Mouse (Mus musculus): ENCODE measurements around the gene Pde10a. TPM values are rescaled to one million over a fixed set of nuclear protein-coding genes. Genes with fewer than 3 reads are reported as not detected.

Pde10a gene
- polyA plus RNA-seq, 1 experiment, result 1.5 TPM

- Histone ChIP-seq H3K4me1 (ENCODE audit: control insufficient read depth, insufficient read depth, insufficient read length) (peaks cover 9% of the 10 kb centered on the region; the same call in 1 of the 2 replicates), H3K27me3 (ENCODE audit: control insufficient read depth, insufficient read depth, low read length) (peaks cover 26% of the 10 kb centered on the region), H3K36me3 (ENCODE audit: control insufficient read depth, insufficient read depth, low read length) (no peaks in the 10 kb centered on the region), H3K27ac (ENCODE audit: insufficient read depth, low read length) (no peak overlapping the region), H3K4me3 (ENCODE audit: extremely low read depth, insufficient read depth, insufficient read length) (no peak overlapping the region)
- TF ChIP-seq POLR2A (IDR thresholded peaks at IDR 0.05; ENCODE audit: low read depth, low read length), result no peak
- no peak for TF ChIP-seq CTCF (IDR thresholded peaks at IDR 0.05; ENCODE audit: extremely low read depth, insufficient read depth, insufficient read length, insufficient replicate concordance)
- WGBS, result 1% methylated on average over 15 of the region's 15 CpGs
- no peak for DNase-seq (ENCODE audit: low read depth in 1 of 2, low spot score in 2 of 2)
Observed at GRCm38 (mm10) chr17:8799914-8800420, 274.8 kb downstream of the Pde10a start.

- TF ChIP-seq POLR2A (IDR thresholded peaks at IDR 0.05; ENCODE audit: low read depth, low read length) (no peak), CTCF (IDR thresholded peaks at IDR 0.05; ENCODE audit: extremely low read depth, insufficient read depth, insufficient read length, insufficient replicate concordance) (no peak)
- Histone ChIP-seq H3K36me3 (ENCODE audit: control insufficient read depth, insufficient read depth, low read length) (no peaks in the 10 kb centered on the region), H3K4me1 (ENCODE audit: control insufficient read depth, insufficient read depth, insufficient read length) (peaks cover 9% of the 10 kb centered on the region; the same call in 1 of the 2 replicates), H3K27ac (ENCODE audit: insufficient read depth, low read length) (0 out of 2 replicates have a peak overlapping the region, but pooled peaks have one; percentile 4), H3K4me3 (ENCODE audit: extremely low read depth, insufficient read depth, insufficient read length) (peak overlapping the region; percentile 45), H3K27me3 (ENCODE audit: control insufficient read depth, insufficient read depth, low read length) (peaks cover 26% of the 10 kb centered on the region)
- WGBS, result 2% methylated on average over 49 of the region's 53 CpGs
- DNase-seq (ENCODE audit: low read depth in 1 of 2, low spot score in 2 of 2), result no peak
Observed at GRCm38 (mm10) chr17:8800478-8801082, 275.4 kb downstream of the Pde10a start.

- Histone ChIP-seq H3K4me1 (ENCODE audit: control insufficient read depth, insufficient read depth, insufficient read length) (peaks cover 9% of the 10 kb centered on the region; the same call in 1 of the 2 replicates), H3K36me3 (ENCODE audit: control insufficient read depth, insufficient read depth, low read length) (no peaks in the 10 kb centered on the region), H3K27ac (ENCODE audit: insufficient read depth, low read length) (0 out of 2 replicates have a peak overlapping the region, but pooled peaks have one; percentile 6), H3K4me3 (ENCODE audit: extremely low read depth, insufficient read depth, insufficient read length) (peak overlapping the region; percentile 46), H3K27me3 (ENCODE audit: control insufficient read depth, insufficient read depth, low read length) (peaks cover 25% of the 10 kb centered on the region)
- TF ChIP-seq POLR2A (IDR thresholded peaks at IDR 0.05; ENCODE audit: low read depth, low read length) (no peak), CTCF (IDR thresholded peaks at IDR 0.05; ENCODE audit: extremely low read depth, insufficient read depth, insufficient read length, insufficient replicate concordance) (no peak)
- no peak for DNase-seq (ENCODE audit: low read depth in 1 of 2, low spot score in 2 of 2)
- 2% methylated on average over 41 of the region's 72 CpGs for WGBS
Observed at GRCm38 (mm10) chr17:8801083-8801854, 276.1 kb downstream of the Pde10a start.

- Histone ChIP-seq H3K4me3 (ENCODE audit: extremely low read depth, insufficient read depth, insufficient read length) (peak overlapping the region; percentile 46; the same call in 1 of the 2 replicates), H3K27me3 (ENCODE audit: control insufficient read depth, insufficient read depth, low read length) (peaks cover 25% of the 10 kb centered on the region), H3K36me3 (ENCODE audit: control insufficient read depth, insufficient read depth, low read length) (no peaks in the 10 kb centered on the region), H3K4me1 (ENCODE audit: control insufficient read depth, insufficient read depth, insufficient read length) (peaks cover 9% of the 10 kb centered on the region; the same call in 1 of the 2 replicates), H3K27ac (ENCODE audit: insufficient read depth, low read length) (no peak overlapping the region)
- WGBS, result 2% methylated on average over 21 of the region's 31 CpGs
- no peak for TF ChIP-seq POLR2A (IDR thresholded peaks at IDR 0.05; ENCODE audit: low read depth, low read length)
- TF ChIP-seq CTCF (IDR thresholded peaks at IDR 0.05; ENCODE audit: extremely low read depth, insufficient read depth, insufficient read length, insufficient replicate concordance), result no peak
- DNase-seq (ENCODE audit: low read depth in 1 of 2, low spot score in 2 of 2), result no peak
Observed at GRCm38 (mm10) chr17:8801855-8802104, 276.6 kb downstream of the Pde10a start.

GRCm38 (mm10) chr17:8802161-8802888 is 277.2 kb downstream of the Pde10a start:
- Histone ChIP-seq H3K27ac (ENCODE audit: insufficient read depth, low read length) (no peak overlapping the region), H3K4me1 (ENCODE audit: control insufficient read depth, insufficient read depth, insufficient read length) (peaks cover 9% of the 10 kb centered on the region; the same call in 1 of the 2 replicates), H3K4me3 (ENCODE audit: extremely low read depth, insufficient read depth, insufficient read length) (peak overlapping the region; percentile 46; the same call in 1 of the 2 replicates), H3K36me3 (ENCODE audit: control insufficient read depth, insufficient read depth, low read length) (no peaks in the 10 kb centered on the region), H3K27me3 (ENCODE audit: control insufficient read depth, insufficient read depth, low read length) (peaks cover 25% of the 10 kb centered on the region)
- TF ChIP-seq CTCF (IDR thresholded peaks at IDR 0.05; ENCODE audit: extremely low read depth, insufficient read depth, insufficient read length, insufficient replicate concordance), result no peak
- no peak for TF ChIP-seq POLR2A (IDR thresholded peaks at IDR 0.05; ENCODE audit: low read depth, low read length)
- DNase-seq (ENCODE audit: low read depth in 1 of 2, low spot score in 2 of 2), result no peak
- WGBS, result 2% methylated on average over 33 of the region's 33 CpGs

- H3K27me3 ChIP-seq (ENCODE audit: control insufficient read depth, insufficient read depth, low read length), result peaks cover 25% of the 10 kb centered on the region
- H3K36me3 ChIP-seq (ENCODE audit: control insufficient read depth, insufficient read depth, low read length), result no peaks in the 10 kb centered on the region
- WGBS, result 25% methylated on average over 27 of the region's 27 CpGs
- H3K4me3 ChIP-seq (ENCODE audit: extremely low read depth, insufficient read depth, insufficient read length), result no peak overlapping the region
- peaks cover 9% of the 10 kb centered on the region; the same call in 1 of the 2 replicates for H3K4me1 ChIP-seq (ENCODE audit: control insufficient read depth, insufficient read depth, insufficient read length)
- no peak overlapping the region for H3K27ac ChIP-seq (ENCODE audit: insufficient read depth, low read length)
- DNase-seq (ENCODE audit: low read depth in 1 of 2, low spot score in 2 of 2), result no peak
- TF ChIP-seq POLR2A (IDR thresholded peaks at IDR 0.05; ENCODE audit: low read depth, low read length) (no peak), CTCF (IDR thresholded peaks at IDR 0.05; ENCODE audit: extremely low read depth, insufficient read depth, insufficient read length, insufficient replicate concordance) (no peak)
Observed at GRCm38 (mm10) chr17:8802889-8803799, 278.0 kb downstream of the Pde10a start.
